Mouse (Mus musculus): ENCODE measurements around the gene Shld2.

Gene Shld2

DNA sequence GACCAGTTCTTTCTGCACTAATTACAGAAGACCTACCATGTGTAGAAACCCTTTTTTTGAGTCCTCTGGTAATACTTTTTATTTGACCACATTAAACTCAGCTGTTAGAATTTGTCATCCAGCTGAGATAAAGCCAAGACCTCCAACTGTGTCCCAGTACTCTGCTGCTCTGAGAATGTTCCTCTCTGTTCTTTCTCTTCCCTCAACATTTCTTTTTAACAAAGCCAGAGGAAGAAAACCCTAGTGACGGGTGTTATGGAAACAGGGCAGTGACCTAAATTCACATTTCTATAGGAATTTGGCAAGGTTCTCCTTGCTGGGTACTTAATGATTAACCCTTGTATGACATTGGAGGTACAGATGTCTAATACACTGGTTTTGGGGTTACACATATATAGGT, 29.2 kb upstream of the Shld2 start:
- TF ChIP-seq GATA4 (IDR thresholded peaks at IDR 0.05; ENCODE audit: insufficient replicate concordance, low read length), result no peak

DNA sequence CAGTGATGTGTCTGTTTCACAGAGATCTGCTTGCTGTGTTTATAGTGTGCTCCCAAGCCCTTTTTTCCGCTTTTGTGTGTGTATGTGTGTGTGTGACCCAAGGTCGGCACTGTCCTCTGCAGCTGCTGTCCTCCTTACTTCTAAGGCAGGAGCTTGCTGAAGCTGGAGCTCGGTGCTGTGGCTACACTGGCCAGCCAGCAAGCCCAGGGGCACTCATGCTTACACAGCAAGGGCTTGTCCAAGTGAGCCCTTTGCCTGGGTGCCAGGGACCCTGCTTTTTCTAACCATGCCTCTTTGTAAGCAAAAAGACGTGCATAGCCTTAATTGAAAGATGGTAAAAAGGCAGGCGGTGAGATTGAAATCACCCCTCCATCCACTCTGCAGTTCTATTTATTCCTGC, 22.2 kb upstream of the Shld2 start:
- TF ChIP-seq GATA4 (IDR thresholded peaks at IDR 0.05; ENCODE audit: insufficient replicate concordance, low read length), result no peak

DNA sequence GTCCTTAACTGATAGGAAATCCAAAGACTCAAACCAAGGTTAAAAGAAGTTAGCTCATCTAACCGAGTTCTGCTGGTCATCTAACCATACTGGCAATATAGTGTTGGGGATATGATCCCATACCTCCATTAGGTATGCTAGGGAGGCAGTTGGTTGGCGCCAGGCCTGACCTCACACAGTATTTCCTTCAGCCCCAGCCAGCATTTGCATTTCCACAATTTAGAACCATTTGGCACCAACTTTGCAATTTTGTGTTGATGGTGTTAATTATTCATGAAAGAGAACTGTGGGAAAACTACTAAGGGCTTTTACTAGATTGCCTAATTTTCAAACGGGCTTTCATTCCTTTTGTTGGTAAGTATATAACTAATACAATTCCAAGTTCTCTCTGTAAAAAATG, 21.6 kb upstream of the Shld2 start:
- no peak for TF ChIP-seq GATA4 (IDR thresholded peaks at IDR 0.05; ENCODE audit: insufficient replicate concordance, low read length)

DNA sequence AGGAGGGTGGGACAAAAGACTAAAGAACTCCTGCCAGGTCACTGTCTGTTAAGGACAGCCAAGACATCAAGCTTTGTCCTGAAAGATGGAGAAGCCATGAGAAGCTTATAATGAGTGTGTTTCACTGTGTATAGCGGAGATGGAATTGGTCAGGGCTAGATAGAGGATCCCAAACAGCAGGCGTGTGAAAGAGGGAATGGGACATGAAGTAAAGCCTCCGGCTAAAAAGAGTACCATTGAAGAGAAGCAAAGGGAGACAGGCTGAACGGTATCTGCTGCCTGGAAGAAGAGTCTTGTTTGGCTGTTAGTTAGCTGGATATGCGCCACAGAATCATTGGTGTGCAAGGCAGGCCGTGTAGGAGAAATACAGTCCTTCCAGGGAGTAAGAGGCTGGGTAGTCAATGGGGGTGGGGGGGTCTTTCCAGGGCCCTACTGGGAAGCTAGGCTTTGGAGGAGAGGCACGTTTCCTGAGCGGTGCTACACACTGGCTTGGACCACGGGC, 20.4 kb upstream of the Shld2 start:
- no peak for TF ChIP-seq GATA4 (IDR thresholded peaks at IDR 0.05; ENCODE audit: insufficient replicate concordance, low read length)

DNA sequence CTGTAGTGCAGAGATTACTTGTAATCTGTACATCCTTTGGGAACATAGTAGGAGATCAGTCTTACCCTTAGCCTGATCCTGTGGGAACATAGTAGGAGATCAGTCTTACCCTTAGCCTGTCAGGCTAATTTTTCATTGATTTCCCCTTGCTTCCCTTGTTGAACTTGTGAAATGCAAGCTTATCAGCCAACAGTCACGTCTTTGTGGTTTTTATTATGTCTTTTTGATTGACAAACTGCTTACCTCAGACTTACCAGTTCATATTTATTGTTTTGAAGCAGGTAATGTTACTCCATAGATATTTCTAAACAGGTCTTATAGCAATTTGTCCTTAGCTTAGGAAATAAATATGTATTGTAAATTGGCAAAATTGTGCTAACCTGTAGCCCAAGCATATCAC, 17.3 kb upstream of the Shld2 start:
- no peak for TF ChIP-seq GATA4 (IDR thresholded peaks at IDR 0.05; ENCODE audit: insufficient replicate concordance, low read length)

DNA sequence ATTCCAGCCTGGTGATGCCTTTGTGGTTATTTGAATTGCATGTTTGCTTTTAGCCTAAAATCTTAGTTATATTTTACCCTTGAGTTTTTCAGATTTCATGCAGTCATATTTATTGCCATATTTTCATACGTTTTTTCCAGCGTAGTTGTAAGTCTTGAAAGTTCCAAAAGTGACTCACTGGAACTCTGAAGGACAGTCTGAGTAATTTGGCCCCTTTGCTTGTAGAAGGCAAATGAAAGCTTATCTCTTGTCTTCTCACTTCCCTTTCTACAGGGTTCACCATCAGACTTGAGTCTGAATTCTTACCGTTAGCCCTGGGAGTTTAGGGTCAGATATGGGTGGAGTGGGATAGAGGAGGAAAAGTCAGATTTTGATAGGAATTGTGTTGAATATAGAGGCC, 16.3 kb upstream of the Shld2 start:
- no peak for TF ChIP-seq GATA4 (IDR thresholded peaks at IDR 0.05; ENCODE audit: insufficient replicate concordance, low read length)

DNA sequence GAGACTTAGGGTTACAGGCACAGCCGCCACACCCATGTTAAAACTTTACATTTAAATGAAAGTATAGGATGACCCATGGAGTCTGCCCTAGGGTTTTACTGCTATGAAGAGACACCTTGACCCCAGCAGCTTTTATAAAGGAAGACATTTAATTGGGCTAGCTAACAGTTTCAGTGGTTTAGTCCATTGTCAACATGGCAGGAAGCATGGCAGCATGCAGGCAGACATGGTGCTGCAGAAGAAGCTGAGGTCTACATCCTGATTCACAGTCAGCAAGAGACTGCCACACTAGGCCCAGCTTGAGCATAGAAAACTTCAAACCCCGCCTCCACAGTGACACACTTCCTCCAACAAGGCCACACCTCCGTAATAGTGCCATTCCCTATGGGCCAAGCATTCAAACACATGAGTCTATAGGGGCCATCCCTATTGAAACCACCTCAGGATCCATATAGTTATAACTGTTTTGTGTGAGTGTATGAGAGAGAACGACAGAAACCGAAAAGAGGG, 13.3 kb upstream of the Shld2 start:
- no peak for TF ChIP-seq GATA4 (IDR thresholded peaks at IDR 0.05; ENCODE audit: insufficient replicate concordance, low read length)

DNA sequence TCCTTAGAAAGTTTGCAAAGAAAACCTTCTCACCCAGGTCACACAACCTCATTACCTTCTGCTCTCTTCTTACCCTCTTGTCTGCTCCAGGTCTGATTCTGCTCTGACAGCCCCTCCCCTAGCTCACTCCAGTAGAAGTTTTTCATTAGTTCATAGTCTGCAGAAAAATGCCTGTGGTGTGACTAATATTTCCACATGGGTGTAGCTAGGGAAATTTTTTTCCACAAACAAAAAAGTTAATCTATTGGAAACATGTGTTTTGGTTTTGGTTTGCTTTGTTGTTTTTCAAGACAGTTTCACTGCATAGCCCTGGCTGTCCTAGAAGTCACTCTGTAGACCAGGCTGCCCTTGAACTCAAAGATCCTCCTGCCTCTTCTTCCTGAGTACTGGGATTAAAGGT, 7.8 kb upstream of the Shld2 start:
- TF ChIP-seq GATA4 (IDR thresholded peaks at IDR 0.05; ENCODE audit: insufficient replicate concordance, low read length), result no peak

DNA sequence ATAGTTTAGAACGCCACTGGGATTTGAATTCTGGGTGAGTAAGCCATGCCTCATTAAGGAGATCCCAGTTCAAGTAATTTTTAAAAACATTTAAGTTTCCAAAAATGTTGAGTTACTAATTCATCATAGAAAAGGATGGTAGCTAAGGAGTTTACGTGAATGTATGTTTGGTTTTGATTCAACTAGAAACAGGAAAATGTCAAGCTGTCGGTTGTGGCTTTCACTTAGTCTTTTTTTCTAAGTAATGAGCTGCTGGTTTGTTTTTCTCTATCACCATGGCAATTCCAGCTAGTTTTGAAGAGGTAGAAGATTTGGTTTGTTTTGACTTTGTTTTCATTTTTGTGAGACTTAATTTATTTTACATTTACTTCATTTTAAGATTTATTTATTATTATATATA, 7.1 kb upstream of the Shld2 start:
- no peak for TF ChIP-seq GATA4 (IDR thresholded peaks at IDR 0.05; ENCODE audit: insufficient replicate concordance, low read length)

DNA sequence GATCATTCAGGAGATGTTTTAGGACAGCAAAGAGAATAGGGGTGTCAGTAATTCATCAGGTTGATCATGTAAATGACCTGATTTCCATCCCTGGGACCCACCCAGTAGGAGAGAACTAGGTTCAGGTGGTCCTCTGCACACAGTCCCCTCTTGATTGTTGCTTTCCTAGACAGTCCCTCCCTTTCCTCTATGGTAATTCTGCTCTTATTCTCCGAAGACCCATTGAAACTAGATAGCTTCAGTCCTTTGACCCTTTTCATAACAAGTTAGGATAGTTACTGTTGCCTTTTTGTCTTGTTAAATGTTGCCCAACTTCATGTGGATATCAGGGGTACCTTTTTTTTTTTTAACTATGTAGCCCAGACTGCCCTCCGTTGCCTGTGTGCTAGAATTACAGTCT, 6.1 kb upstream of the Shld2 start:
- no peak for TF ChIP-seq GATA4 (IDR thresholded peaks at IDR 0.05; ENCODE audit: insufficient replicate concordance, low read length)

DNA sequence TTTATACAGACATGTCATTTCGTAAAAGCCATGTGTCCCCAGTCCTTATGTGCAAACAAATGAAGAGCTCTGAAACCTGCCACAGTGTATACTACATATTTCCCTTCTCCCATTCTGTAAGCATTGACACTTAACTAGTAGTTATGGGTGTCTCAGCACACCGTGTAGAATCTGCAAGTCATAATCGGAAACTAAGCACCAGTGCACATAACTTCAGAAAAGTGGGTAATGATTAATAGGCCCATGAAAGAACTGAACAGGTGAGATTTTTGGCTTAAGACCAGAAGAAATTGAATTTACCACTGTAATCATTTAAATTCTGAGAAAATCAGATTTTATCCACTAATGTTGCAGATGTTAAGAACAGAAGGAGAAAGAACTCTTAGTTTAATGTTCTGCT, 4.5 kb upstream of the Shld2 start:
- TF ChIP-seq GATA4 (IDR thresholded peaks at IDR 0.05; ENCODE audit: insufficient replicate concordance, low read length), result no peak

DNA sequence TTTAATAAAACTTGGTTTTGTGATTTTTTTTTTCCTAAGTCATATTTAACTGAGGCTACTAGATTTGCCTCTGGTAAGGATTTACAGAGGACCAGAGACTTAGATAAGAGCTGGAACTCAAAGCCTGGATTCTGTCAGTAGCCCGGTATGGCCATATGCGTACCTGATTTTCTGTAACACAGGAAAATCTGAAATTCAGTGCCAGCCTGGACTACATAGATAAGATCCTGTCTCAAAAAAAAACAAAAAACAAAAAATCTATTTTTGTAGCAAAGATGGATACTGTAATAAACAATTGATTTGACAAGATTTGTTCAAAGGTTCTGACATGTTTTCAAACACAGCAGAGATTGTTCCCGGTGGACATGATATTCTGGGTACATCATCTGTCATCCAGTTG, 3.3 kb upstream of the Shld2 start:
- no peak for TF ChIP-seq GATA4 (IDR thresholded peaks at IDR 0.05; ENCODE audit: insufficient replicate concordance, low read length)

DNA sequence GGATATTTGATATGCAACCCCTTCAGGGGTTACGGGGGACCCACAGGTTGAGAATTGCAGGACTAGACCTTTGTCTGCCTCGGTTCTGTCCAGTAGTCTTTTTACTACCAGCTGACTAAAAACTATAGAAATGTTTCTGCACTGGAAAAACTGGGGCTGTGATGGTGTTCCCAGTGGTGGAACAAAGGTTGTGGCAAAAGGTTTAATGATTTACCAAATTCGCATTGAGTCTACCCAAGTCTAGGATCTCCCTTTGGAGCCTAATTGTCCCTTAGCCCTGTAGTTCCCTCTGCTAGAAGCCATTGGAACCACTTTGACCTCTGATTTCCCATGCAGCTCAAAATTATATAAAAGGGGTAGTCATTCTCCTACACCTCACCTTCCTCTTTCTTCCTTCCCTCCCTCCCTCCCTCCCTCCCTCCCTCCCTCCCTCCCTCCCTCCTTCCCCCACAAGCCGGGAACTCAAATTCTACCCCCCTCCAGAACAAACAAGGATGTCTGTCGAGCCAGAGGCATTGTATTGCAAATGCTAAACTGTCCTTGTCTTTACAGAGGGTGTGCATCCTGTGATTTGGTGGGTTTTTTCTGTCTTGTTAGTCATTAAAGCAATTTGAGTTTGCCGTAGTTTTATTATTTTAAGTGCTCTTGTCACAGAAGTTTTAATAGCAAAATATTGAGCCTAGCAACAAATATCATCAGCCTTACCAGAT, 2.2 kb upstream of the Shld2 start:
- TF ChIP-seq GATA4 (IDR thresholded peaks at IDR 0.05; ENCODE audit: insufficient replicate concordance, low read length), result no peak

DNA sequence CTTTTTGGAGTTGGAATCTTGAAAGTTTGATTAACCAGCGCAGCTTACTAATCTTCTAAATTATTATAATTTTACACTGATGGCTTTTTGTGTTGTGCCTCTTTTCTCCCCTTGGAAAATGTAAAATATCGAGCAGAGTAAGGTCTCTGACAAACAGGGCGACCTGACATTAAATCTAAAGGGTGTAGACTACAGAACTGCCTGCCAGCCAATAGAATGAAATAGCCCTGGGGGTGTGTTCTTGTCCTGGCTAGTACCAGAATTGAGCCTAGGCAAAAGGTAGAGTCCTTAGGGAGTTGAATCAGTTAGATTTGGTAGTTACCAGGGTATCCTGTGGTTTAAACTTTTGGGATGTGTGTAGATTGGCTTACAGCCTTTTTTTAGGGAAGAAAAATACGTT, 1.4 kb upstream of the Shld2 start:
- TF ChIP-seq GATA4 (IDR thresholded peaks at IDR 0.05; ENCODE audit: insufficient replicate concordance, low read length), result no peak

DNA sequence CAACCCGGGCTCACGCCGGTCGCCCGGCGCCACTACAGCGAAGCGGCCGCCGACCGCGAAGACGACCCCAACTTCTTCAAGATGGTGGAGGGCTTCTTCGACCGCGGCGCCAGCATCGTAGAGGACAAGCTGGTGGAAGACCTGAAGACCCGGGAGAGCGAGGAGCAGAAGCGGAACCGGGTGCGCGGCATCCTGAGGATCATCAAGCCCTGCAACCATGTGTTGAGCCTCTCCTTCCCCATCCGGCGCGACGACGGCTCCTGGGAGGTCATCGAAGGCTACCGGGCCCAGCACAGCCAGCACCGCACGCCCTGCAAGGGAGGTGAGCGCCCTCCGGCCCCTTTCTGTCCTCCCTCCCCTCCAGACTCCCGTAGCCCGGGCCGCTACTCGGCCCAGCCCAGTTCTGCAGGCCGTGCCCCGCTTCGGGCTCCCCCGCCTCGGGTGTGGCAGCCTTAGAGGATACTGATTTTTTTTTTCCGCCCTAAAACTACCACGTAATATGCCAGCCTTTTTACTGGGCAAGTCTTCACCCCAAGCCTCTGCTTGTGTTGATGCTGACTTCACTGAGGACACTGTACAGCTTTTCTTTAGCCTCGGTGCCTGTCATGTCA, 833 bp upstream of the Shld2 start:
- no peak for TF ChIP-seq GATA4 (IDR thresholded peaks at IDR 0.05; ENCODE audit: insufficient replicate concordance, low read length)

DNA sequence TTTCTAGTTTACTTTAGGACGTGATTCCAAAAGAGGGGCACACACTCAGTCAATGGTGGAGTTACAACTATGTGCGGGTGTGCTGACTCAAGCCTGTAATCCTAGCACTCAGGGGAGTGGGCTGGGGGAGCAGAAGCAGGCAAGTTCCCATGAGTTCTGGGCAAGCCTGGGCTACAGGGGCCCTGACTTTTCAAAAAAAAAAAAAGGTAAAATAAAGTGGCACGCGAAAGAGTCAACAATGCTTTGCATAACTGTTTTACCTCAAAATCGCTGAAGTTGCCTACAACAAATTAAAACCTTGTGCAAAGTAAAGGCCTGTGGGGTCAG, 423 bp downstream of the Shld2 start:
- TF ChIP-seq GATA4 (IDR thresholded peaks at IDR 0.05; ENCODE audit: insufficient replicate concordance, low read length), result no peak

DNA sequence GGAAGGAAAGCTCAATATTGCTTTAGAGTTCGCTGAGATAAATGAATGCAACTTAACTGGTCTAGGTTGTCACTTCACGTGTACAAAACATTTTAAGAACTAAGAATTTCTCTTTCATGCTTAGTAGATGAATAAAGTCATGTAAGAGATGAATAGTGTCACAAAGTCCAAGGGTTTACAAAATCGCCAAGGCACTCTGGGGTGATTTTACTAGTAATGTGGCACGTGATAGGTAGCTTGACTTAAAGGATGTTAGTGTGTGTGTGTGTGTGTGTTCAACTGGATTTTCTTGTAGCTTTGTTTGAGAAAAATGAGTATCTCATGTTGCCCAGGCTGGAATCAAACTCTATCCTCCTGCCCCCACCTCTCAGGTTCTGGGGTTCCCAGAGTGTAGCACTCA, 1.0 kb downstream of the Shld2 start:
- no peak for TF ChIP-seq GATA4 (IDR thresholded peaks at IDR 0.05; ENCODE audit: insufficient replicate concordance, low read length)

Measured in liver, adult (tissue).